Mouse (Mus musculus) kidney, embryonic 15.5 days (tissue): Measurements from ENCODE around the gene Nceh1. TPM values are rescaled to one million over a fixed set of nuclear protein-coding genes. Genes with fewer than 3 reads are reported as not detected.
A peak's percentile ranks its signal among the peaks of the same experiment; 100 is the strongest.

ENCODE experiments used
- ATAC-seq: fragments of 200-750 bp; cut with Nextera tagmentation; replicated peaks from 2 replicates; pipeline ENCODE4 v1.8.0; 2017; ENCODE audit warnings: moderate TSS enrichment; ENCODE audit not compliant: low FRiP score
- H3K27ac ChIP-seq: fragments of 300-500 bp; sonication (generic); 2 replicates; pipeline ENCODE4 v1.5.1; 2015; ENCODE audit warnings: mild to moderate bottlenecking, inconsistent platforms
- H3K27me3 ChIP-seq: fragments of 300-500 bp; sonication (generic); 2 replicates; pipeline ENCODE4 v1.6.1; 2015; ENCODE audit warnings: inconsistent platforms
- H3K36me3 ChIP-seq: fragments of 300-500 bp; sonication (generic); 2 replicates; pipeline ENCODE4 v1.6.1; 2015; ENCODE audit warnings: inconsistent platforms
- H3K4me1 ChIP-seq: fragments of 300-500 bp; sonication (generic); 2 replicates; pipeline ENCODE4 v1.6.1; 2015; ENCODE audit warnings: inconsistent platforms
- H3K4me2 ChIP-seq: fragments of 300-500 bp; sonication (generic); 2 replicates; pipeline ENCODE4 v1.6.1; 2015; ENCODE audit warnings: moderate library complexity, mild to moderate bottlenecking, inconsistent platforms
- H3K4me3 ChIP-seq: fragments of 300-500 bp; sonication (generic); replicated peaks from 2 replicates; pipeline ENCODE4 v1.5.1; 2015; ENCODE audit warnings: mild to moderate bottlenecking, inconsistent platforms
- H3K9ac ChIP-seq: fragments of 300-500 bp; sonication (generic); 2 replicates; pipeline ENCODE4 v1.6.1; 2015; ENCODE audit warnings: mild to moderate bottlenecking, inconsistent platforms
- H3K9me3 ChIP-seq: fragments of 300-500 bp; sonication (generic); replicated peaks from 2 replicates; pipeline ENCODE4 v1.6.1; 2016; ENCODE audit warnings: inconsistent platforms
- WGBS: fragments of 180-500 bp; shearing (Covaris S2); methylation state at CpG from one replicate; pipeline ENCODE4 v1.1.7; 2015; ENCODE audit warnings: mixed read lengths; 5-methylcytosine and 5-hydroxymethylcytosine counted together
- polyA plus RNA-seq: library from polyadenylated mRNA; unstranded; fragments of >200 nt; fragmentation: Nextera tagmentation; extraction: Ambion mirVana; gene quantifications from 2 replicates; pipeline ENCODE4 v1.2.1, GENCODE M21; 2015

Gene Nceh1
- 15.8 and 16.3 TPM in 2 replicates for polyA plus RNA-seq

DNA sequence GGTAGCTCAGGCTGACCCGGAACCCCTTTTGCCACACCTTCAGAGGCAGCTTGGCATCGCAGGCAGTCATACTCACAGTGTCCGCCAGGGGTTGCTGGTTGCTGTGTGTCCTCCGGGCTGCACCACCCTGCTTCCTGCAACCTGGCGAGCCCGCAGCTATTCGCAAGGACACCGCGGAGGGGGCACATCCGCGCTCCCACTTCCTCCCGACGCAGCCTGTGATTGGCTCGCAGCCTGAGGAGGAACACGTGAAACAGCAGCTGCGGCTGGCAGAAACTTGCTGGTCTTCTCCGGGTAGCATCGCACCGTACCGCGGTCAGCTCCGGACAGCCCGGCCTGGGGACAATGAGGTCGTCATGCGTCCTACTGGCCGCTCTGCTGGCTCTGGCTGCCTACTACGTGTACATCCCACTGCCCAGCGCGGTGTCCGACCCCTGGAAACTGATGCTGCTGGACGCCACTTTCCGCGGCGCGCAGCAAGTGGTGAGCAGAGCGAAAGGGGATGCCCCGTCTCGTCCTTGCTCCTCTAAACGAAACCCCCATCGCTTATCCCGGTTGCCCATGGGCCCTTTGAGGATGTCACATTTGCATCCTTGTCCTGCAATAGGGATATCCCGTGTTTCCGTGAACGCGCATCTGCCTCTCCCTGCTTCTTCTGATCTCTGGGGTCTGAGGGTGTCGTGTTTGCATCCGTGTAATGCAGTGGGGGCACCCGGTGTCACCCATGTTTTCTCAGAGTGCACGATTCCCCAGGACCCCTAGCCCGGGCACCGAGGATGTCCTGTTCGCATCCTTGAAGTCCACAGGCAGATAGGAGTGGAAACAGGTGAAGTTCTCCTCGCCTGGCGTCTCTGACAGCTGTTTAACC lies at the start of gene Nceh1:
Nceh1 (plus strand) TSS at position 233 of the 868 bp plus-strand sequence.
- Histone ChIP-seq H3K9me3 (no peaks in the 10 kb centered on the region), H3K4me2 (peak within 1 kb of the TSS; percentile 95), H3K9ac (peak within 1 kb of the TSS; percentile 64), H3K4me3 (peak within 1 kb of the TSS; percentile 66), H3K36me3 (no peaks in the 10 kb centered on the region), H3K27me3 (no peaks in the 10 kb centered on the region), H3K4me1 (peaks cover 12% of the 10 kb centered on the region), H3K27ac (peak within 1 kb of the TSS; percentile 64; the same call in 1 of the 2 replicates)
- WGBS, result under 1% methylated on average over 54 of the region's 54 CpGs
- peak; percentile 97 for ATAC-seq

DNA sequence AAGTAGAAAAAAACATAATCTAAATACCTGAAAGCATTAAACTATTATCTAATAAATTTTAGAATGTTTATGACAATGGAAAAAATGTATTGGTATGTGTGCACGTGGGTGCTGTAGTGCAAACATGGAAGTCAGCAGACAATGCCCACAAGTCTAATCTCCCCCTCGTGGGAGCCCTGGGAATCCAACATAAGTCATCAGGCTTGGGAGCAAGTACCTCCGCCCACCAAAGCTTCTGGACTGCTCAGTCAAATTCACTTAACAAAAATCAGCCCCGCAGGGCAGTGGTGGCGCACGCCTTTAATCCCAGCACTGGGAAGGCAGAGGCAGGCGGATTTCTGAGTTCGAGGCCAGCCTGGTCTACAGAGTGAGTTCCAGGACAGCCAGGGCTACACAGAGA lies 42.7 kb upstream of the Nceh1 start:
- Histone ChIP-seq H3K4me3 (no peak overlapping the region), H3K36me3 (peaks cover 91% of the 10 kb centered on the region), H3K9ac (no peak overlapping the region), H3K27me3 (no peaks in the 10 kb centered on the region), H3K9me3 (no peaks in the 10 kb centered on the region), H3K4me2 (no peak overlapping the region), H3K27ac (no peak overlapping the region), H3K4me1 (no peaks in the 10 kb centered on the region)
- ATAC-seq, result no peak
- WGBS, result 86% methylated on average over 8 of the region's 8 CpGs

DNA sequence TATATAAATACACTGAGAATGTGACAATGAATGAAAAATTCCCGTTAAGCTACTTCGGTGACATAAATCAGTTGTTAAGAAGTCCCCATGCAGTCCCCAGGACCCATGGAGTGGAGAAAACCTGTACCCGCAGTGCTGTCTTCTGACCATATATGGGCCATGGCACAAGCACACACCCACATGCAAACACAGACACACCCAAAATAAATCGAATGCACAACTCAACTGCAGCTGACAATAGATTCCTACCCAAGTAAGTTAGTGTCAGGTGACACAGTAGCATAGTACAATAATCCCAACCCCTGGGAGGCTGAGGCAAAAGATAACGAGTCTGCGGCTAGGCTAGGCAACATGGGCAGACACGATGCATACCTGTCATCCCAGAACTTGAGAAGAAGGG lies 39.2 kb upstream of the Nceh1 start:
- peaks cover 88% of the 10 kb centered on the region for H3K36me3 ChIP-seq
- H3K4me1 ChIP-seq, result no peaks in the 10 kb centered on the region
- no peak overlapping the region for H3K4me2 ChIP-seq
- no peak overlapping the region for H3K27ac ChIP-seq
- H3K27me3 ChIP-seq, result no peaks in the 10 kb centered on the region
- ATAC-seq, result no peak
- no peak overlapping the region for H3K9ac ChIP-seq
- 91% methylated on average over 7 of the region's 7 CpGs for WGBS
- no peak overlapping the region for H3K4me3 ChIP-seq
- H3K9me3 ChIP-seq, result no peaks in the 10 kb centered on the region

DNA sequence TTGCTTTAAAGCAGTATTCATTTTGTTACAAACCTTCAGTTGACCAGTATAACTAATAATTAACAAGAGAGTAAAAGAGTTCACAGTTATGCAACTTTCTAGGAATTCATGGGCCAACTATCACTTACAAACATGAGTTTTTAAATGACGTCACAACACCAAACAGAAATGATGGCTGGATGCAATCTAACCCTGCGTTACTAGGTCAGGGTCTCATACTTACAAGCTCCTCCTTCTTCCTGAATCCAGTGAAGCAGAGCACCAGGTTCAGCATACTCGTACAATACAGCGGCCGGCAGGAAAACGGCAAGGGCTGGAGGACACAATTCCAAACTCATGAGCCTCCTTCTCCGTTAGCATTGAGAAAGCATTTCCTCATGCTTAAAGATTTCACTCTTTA lies 37.0 kb upstream of the Nceh1 start:
- Histone ChIP-seq H3K9me3 (no peaks in the 10 kb centered on the region), H3K4me2 (no peak overlapping the region), H3K27ac (no peak overlapping the region), H3K4me3 (no peak overlapping the region), H3K27me3 (no peaks in the 10 kb centered on the region), H3K36me3 (peaks cover 87% of the 10 kb centered on the region), H3K9ac (no peak overlapping the region), H3K4me1 (no peaks in the 10 kb centered on the region)
- ATAC-seq, result no peak
- 82% methylated on average over 7 of the region's 7 CpGs for WGBS

DNA sequence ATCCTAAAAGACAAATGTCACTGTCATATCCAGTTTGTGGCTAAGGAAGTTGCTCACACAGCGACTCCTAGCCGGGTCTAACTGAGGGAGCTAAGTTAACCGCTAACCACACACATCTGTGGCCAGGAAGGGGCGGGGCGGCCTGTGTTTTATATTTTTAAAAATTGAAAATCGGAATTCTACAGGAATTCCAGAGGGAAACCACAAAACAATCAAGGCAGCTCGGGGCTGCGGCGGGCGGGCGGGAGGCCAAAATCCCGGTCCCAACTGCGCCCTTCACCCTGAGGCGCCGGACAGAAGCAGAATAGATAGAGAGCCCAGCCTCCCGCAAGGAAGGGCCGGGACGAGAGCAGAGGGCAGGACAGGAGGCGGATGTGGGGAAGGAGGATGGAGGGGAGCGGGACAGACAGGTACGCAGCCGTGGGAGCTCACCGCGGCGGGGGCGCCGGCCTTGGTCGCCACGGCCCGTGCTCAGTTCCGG lies 29.5 kb upstream of the Nceh1 start:
- Histone ChIP-seq H3K27me3 (no peaks in the 10 kb centered on the region), H3K9ac (peak overlapping the region; percentile 78), H3K4me2 (peak overlapping the region; percentile 68), H3K4me3 (peak overlapping the region; percentile 91), H3K4me1 (peaks cover 27% of the 10 kb centered on the region), H3K36me3 (peaks cover 23% of the 10 kb centered on the region), H3K9me3 (no peaks in the 10 kb centered on the region), H3K27ac (peak overlapping the region; percentile 86)
- peak; percentile 57 for ATAC-seq
- WGBS, result under 1% methylated on average over 28 of the region's 31 CpGs

DNA sequence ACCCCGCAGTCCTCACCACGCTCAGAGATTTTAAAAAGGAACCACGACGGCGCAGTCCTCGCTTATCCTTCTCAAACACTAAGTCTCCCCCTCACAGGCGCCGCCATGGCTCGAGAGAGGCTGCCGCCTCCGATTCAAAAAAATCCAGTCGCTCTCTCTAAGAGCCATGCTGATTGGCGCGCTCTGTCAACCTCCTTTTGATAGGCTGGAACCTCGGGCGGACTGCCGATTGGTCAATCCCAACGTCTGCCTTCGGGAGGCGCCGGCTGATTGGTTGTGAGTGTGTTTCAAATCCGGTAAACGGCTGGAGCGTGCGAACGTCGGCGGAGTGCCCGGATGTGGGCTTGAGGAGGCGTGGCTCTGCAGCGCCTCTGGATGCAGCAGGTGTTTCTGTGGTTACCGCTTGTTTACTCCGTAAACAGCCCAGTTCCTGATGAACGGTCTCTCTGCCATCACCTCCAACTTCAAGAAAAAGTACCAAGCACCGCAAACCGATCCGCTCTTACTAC lies 29.0 kb upstream of the Nceh1 start, which contains the start of gene Ect2:
Ect2 (minus strand) TSS at position 178 of the 509 bp plus-strand sequence.
- Histone ChIP-seq H3K36me3 (peaks cover 18% of the 10 kb centered on the region), H3K4me3 (peak within 1 kb of the TSS; percentile 91), H3K4me1 (peaks cover 27% of the 10 kb centered on the region), H3K27me3 (no peaks in the 10 kb centered on the region), H3K4me2 (peak within 1 kb of the TSS; percentile 68), H3K27ac (peak within 1 kb of the TSS; percentile 86), H3K9ac (peak within 1 kb of the TSS; percentile 78), H3K9me3 (no peaks in the 10 kb centered on the region)
- WGBS, result under 1% methylated on average over 37 of the region's 37 CpGs
- ATAC-seq, result peak; percentile 99

DNA sequence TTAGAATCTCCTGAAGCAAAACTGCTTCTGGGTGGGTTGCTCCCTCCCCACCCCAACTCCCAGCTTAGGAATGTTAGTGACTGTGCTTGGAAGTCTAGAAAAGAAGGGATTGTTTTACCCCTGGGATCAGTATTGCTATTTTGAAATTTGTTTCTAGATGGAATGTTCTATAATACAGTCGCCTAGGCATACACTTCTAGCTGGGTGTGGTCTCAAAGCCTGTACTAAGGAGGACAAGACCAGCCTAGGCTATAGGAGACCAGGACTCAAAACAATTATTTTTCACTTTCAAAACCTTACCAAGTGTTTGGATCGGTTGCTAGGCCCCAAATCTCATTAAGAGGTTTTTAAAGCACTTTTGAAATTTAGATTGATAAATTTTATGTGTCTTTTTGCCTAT lies 28.5 kb upstream of the Nceh1 start:
- peaks cover 27% of the 10 kb centered on the region for H3K4me1 ChIP-seq
- peak; percentile 33 for ATAC-seq

DNA sequence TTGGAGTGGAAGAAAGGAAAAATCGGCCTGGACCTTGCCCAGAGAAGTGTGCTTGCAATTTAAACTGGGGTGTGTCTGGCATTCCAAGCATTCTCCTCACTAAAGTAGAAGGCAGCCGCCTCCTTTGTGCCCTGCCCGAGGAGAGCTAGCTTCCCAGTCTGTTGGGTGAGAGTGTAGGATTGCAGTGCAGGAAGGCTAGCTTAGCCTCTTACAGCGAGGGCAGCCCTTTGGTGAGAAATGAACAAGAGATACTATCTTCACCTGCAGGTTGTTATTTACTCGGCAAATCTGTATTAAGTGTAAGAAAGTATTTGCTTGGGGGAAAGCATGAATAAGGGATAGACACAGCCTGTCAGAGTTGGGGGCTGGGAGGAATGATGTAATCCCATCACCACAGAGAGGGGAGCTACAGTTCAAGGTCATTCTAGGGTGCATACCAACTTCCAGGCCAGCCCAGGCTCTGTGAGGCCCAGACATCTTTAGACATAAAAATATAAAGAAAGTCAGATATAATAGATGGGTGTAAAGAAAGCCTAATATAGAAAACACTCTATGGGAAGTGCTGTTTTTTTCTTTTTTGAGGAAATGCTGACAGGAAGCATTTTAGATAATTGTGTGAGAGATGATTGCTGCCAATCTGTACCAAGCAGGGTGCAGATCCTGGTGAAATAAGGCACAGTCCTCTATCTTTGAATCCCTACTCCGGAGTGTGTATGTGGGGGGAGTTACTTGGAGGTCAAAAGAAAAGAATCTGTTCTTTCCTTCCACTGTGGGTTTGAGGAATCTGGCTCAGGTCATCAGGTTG lies 27.5 kb upstream of the Nceh1 start:
- no peaks in the 10 kb centered on the region for H3K27me3 ChIP-seq
- no peak for ATAC-seq
- H3K4me2 ChIP-seq, result no peak overlapping the region
- WGBS, result 29% methylated on average over 6 of the region's 6 CpGs
- peaks cover 4% of the 10 kb centered on the region for H3K36me3 ChIP-seq
- H3K27ac ChIP-seq, result peak overlapping the region; percentile 83
- no peak overlapping the region for H3K9ac ChIP-seq
- H3K9me3 ChIP-seq, result no peaks in the 10 kb centered on the region
- peaks cover 27% of the 10 kb centered on the region for H3K4me1 ChIP-seq
- no peak overlapping the region for H3K4me3 ChIP-seq

More for the DNA sequence above, 28.5 kb upstream of the Nceh1 start:
- Histone ChIP-seq H3K9ac (no peak overlapping the region), H3K36me3 (peaks cover 14% of the 10 kb centered on the region), H3K4me3 (peak overlapping the region; percentile 91), H3K4me2 (peak overlapping the region; percentile 68), H3K27me3 (no peaks in the 10 kb centered on the region), H3K9me3 (no peaks in the 10 kb centered on the region), H3K27ac (peak overlapping the region; percentile 83)
- WGBS, result 59% methylated on average over 2 of the region's 2 CpGs

DNA sequence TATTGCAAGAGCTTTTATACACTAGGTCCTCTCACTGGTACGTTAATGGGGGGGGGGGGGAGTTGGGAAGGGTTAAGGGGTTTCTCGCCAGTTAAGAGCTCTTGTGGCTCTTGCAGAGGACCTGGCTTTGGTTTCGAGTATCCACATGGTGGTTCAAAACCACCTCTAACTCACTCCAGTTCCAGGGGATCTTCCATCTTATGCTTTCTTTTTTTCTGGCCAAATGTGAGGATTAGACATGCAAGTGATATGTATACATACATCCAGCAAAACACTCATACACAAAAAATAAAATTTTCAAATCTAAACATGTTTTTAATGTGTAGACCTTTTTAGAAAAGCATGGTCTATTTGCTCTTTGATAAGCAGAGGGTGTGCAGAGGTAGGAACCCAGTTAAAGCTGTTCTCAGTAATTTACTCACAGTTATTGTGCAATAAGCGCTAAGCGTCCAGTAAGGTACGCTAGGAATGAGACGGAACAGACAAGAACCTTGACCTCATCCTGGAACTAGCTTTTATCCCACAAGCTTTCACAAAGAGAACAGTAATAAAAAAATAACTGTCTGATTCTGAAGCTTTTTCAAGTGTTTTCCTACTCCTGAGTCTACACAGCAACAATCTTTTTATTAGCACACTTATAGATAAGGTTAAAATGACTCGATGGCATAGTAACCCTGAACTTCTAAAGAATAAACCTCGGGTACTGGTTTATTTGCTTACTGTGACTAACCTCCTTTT lies 26.7 kb upstream of the Nceh1 start:
- Histone ChIP-seq H3K27ac (peak overlapping the region; percentile 83), H3K4me1 (peaks cover 27% of the 10 kb centered on the region)

DNA sequence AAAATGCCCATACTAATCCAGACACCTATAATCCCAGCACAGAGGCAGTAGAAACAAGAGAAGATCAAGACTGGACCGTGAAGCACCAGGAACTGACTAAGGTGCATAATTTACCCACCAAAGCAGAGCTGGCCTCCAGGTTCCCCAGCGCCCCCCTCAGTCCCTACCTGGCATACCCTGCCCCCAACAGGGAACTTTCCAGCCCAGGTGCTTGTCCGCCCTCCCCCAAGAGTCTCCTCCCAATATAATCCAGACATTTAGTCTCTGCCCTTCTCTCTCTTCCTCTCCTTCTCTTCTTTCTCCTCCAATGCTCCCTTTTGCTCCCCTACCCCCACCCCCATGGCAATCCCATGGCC lies 26.2 kb upstream of the Nceh1 start:
- Histone ChIP-seq H3K9me3 (no peaks in the 10 kb centered on the region), H3K4me2 (no peak overlapping the region), H3K4me1 (peaks cover 25% of the 10 kb centered on the region), H3K27me3 (no peaks in the 10 kb centered on the region), H3K36me3 (no peaks in the 10 kb centered on the region), H3K27ac (no peak overlapping the region), H3K9ac (no peak overlapping the region), H3K4me3 (no peak overlapping the region)
- WGBS, result 68% methylated on average over 3 of the region's 3 CpGs
- no peak for ATAC-seq

More for the DNA sequence above, 26.7 kb upstream of the Nceh1 start:
- Histone ChIP-seq H3K36me3 (no peaks in the 10 kb centered on the region), H3K9me3 (no peaks in the 10 kb centered on the region), H3K4me2 (no peak overlapping the region), H3K9ac (no peak overlapping the region), H3K27me3 (no peaks in the 10 kb centered on the region), H3K4me3 (no peak overlapping the region)
- no peak for ATAC-seq
- 72% methylated on average over 9 of the region's 9 CpGs for WGBS

DNA sequence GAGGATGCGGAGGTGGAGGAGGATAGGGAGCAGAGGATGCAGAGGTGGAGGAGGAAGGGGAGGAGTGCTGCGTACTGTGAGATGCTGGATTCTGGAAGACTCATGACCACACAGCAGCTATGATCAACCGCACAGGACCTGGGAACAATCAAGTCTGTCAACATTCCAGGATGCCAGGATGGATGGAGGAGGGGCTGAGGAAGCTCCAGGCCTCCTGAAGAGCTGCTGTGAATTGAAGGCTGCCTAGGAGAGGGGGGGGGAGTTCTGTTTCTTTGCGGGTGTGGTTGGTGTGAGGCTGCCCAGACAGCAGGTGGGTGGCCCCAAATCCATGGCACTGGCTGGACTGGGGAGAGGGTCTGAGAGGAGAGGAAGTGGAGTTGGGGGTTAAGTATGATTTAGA lies 23.9 kb upstream of the Nceh1 start:
- Histone ChIP-seq H3K4me2 (no peak overlapping the region), H3K9me3 (no peaks in the 10 kb centered on the region), H3K9ac (no peak overlapping the region), H3K4me3 (no peak overlapping the region), H3K27me3 (no peaks in the 10 kb centered on the region), H3K27ac (no peak overlapping the region), H3K4me1 (peaks cover 14% of the 10 kb centered on the region), H3K36me3 (no peaks in the 10 kb centered on the region)
- WGBS, result 70% methylated on average over 4 of the region's 4 CpGs
- ATAC-seq, result no peak
